Mouse (Mus musculus): Measurements from ENCODE around the gene Zfp672.

- TF ChIP-seq POLR2A (IDR thresholded peaks at IDR 0.05; ENCODE audit: extremely low read depth, insufficient read depth, low read length) (no peak), CTCF (IDR thresholded peaks at IDR 0.05; ENCODE audit: low read depth, low read length) (no peak)
Measured at GRCm38 (mm10) chr11:58308661-58309060, 21.5 kb downstream of the Zfp672 start.

Measured in liver, adult 2 months (tissue).